Mouse (Mus musculus) thymus, postnatal 36 days (tissue): ENCODE data around the gene Gm13084.
"Not testable (repeated sequence)": the region's sequence is repeated elsewhere in the genome, so short reads cannot be mapped to it uniquely, and the experiment has no call there.

Experiments used
- DNase-seq, 2 experiments: peaks; one replicate each; pipeline ENCODE4 v3.0.0; 2022; ENCODE audit warnings: mixed read lengths in 2 of 2

Gm13084 gene

GRCm38 (mm10) chr4:143815993-143816392, at the start of gene Gm13084:
Gm13084 (minus strand) TSS chr4:143816093.
- DNase-seq = no peak

GRCm38 (mm10) chr4:143846197-143846596, 30.3 kb upstream of the Gm13084 start, which contains the start of gene Gm13103:
Gm13103 (plus strand) TSS chr4:143846497.
- DNase-seq = not testable (repeated sequence)

DNA sequence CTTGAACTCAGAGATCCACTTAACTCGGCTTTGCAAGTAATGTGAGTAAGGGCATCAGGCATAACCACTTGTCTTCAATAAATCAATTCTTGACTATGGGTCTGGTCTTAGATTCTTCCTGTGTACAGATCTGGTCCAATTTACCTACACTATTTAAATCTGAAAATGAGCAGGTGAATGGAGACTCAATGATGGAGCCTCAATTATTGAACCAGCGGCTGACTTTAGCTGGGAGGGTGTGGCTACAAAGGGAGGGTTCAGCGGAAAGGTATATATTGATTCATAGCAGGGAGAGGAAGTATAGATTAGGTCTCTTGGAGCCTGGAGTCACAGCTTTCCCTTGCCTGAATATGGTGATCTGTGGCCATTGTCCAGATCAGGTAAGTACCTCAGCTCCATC, 26.8 kb downstream of the Gm13084 start, which contains the start of gene Gm13023:
Gene Gm13023, plus strand, starts transcription at position 301 of the 400 bp plus-strand sequence.
- not testable (repeated sequence) for DNase-seq
